Mouse (Mus musculus) liver, embryonic 14.5 days (tissue): ENCODE data around the gene Thap3. TPM values are rescaled to one million over a fixed set of nuclear protein-coding genes. Genes with fewer than 3 reads are reported as not detected.

Source experiments
- ATAC-seq: fragments of 200-750 bp; cut with Nextera tagmentation; 2 replicates; pipeline ENCODE4 v1.8.0; 2017; ENCODE audit warnings: moderate number of reproducible peaks, mild to moderate bottlenecking, moderate library complexity; ENCODE audit not compliant: insufficient read depth
- DNase-seq, 3 experiments: peaks; one replicate each; pipeline ENCODE4 v3.0.0-alpha.2; 2012 to 2013; ENCODE audit warnings: low read depth in 3 of 3, low spot score in 3 of 3
- H3K27ac ChIP-seq: fragments of 300-500 bp; sonication (generic); 2 replicates; pipeline ENCODE4 v1.5.1; 2014; ENCODE audit warnings: moderate library complexity, mild to moderate bottlenecking, control low read depth, inconsistent platforms
- H3K27me3 ChIP-seq: fragments of 300-500 bp; sonication (generic); 2 replicates; pipeline ENCODE4 v1.6.1; 2014; ENCODE audit warnings: mild to moderate bottlenecking, low read length, moderate library complexity; ENCODE audit not compliant: control insufficient read depth, insufficient read depth
- H3K36me3 ChIP-seq: fragments of 300-500 bp; sonication (generic); replicated peaks from 2 replicates; pipeline ENCODE4 v1.6.1; 2014; ENCODE audit warnings: low read depth; ENCODE audit not compliant: control insufficient read depth, insufficient read depth
- H3K4me1 ChIP-seq, 2 experiments: fragments of 200-500 bp in 1 of 2; fragments of 300-500 bp in 1 of 2; sonication (generic) in 1 of 2; replicated peaks; 2 replicates each; pipeline ENCODE4 v1.6.1; 2012 to 2014; ENCODE audit warnings: antibody characterized with exemption in 1 of 2, inconsistent platforms in 1 of 2, low read length in 1 of 2; ENCODE audit not compliant: control insufficient read depth in 2 of 2, insufficient read depth in 2 of 2
- H3K4me2 ChIP-seq: fragments of 300-500 bp; sonication (generic); 2 replicates; pipeline ENCODE4 v1.6.1; 2014; ENCODE audit warnings: low read depth, mild to moderate bottlenecking, control low read depth, moderate library complexity
- H3K4me3 ChIP-seq, 2 experiments: fragments of 200-500 bp in 1 of 2; fragments of 300-500 bp in 1 of 2; sonication (generic) in 1 of 2; 2 replicates each; pipeline ENCODE4 v1.5.1; 2012 to 2014; ENCODE audit warnings: low read depth in 2 of 2, low read length in 2 of 2, mild to moderate bottlenecking in 2 of 2, control low read depth in 1 of 2, inconsistent platforms in 1 of 2, moderate library complexity in 1 of 2; ENCODE audit not compliant: insufficient read depth in 1 of 2
- H3K9ac ChIP-seq: fragments of 300-500 bp; sonication (generic); replicated peaks from 2 replicates; pipeline ENCODE4 v1.6.1; 2014; ENCODE audit warnings: mild to moderate bottlenecking, control low read depth, moderate library complexity
- H3K9me3 ChIP-seq: fragments of 300-500 bp; sonication (generic); 2 replicates; pipeline ENCODE4 v1.6.1; 2016; ENCODE audit warnings: low read length, mixed read lengths; ENCODE audit not compliant: control insufficient read depth
- CTCF ChIP-seq: IDR thresholded peaks from 2 replicates; pipeline ENCODE4 v1.5.1; 2016; ENCODE audit warnings: antibody characterized with exemption, low read depth, control low read depth
- EP300 ChIP-seq: IDR thresholded peaks from 2 replicates; pipeline ENCODE4 v1.6.1; 2016; ENCODE audit warnings: antibody characterized with exemption, low read depth
- WGBS: fragments of 180-500 bp; shearing (Covaris S2); extraction: QIAGEN DNeasy Blood & Tissue Kit; methylation state at CpG from one replicate; pipeline ENCODE4 v1.1.7; 2014; ENCODE audit not compliant: insufficient replicate concordance; 5-methylcytosine and 5-hydroxymethylcytosine counted together
- polyA plus RNA-seq, 2 experiments: library from polyadenylated mRNA; depleted of rRNA in 1 of 2; stranded (reverse) in 1 of 2; unstranded in 1 of 2; fragments of >200 nt; fragmentation: Nextera tagmentation in 1 of 2; extraction: Ambion mirVana in 1 of 2; gene quantifications; 2 replicates each; pipeline versions ENCODE4 v1.2.1 to v1.2.3; 2012 to 2014

Gene Thap3
- polyA plus RNA-seq, 2 experiments: 4.5 to 5.0 TPM

- no peak for ATAC-seq
- no peak overlapping the region for H3K27ac ChIP-seq
- WGBS: 29% methylated on average over 5 of the region's 5 CpGs
Measured at GRCm38 (mm10) chr4:152029087-152029486, 40.3 kb upstream of the Thap3 start.

DNA sequence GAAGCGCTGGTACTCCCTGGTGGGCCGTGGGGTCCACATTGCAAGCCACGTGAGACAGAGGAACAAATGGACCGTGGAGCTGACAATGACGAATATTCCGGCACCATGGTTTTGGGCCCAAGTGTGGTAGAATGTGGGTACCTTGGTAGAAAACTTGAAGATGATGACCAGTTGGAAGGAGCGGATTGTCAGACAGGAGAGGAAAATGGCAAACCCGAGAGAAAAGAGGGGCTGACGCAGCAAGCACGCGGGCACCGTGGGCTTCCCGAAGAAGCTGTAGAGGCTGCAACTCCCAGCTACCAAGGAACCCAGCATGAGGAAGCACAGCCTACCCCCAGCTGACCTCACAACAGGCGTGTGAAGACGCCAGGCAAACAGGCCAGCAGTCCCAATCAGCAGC, 39.7 kb upstream of the Thap3 start:
- ATAC-seq: no peak
- 66% methylated on average over 15 of the region's 15 CpGs for WGBS
- no peak overlapping the region for H3K27ac ChIP-seq
- H3K4me1 ChIP-seq: peaks cover 8% of the 10 kb centered on the region in 2 experiments
- no peaks in the 10 kb centered on the region for H3K27me3 ChIP-seq
- TF ChIP-seq CTCF (no peak), EP300 (no peak)
- no peak for DNase-seq
- H3K9ac ChIP-seq: no peak overlapping the region
- no peaks in the 10 kb centered on the region for H3K36me3 ChIP-seq
- no peak overlapping the region for H3K4me3 ChIP-seq
- H3K9me3 ChIP-seq: no peaks in the 10 kb centered on the region
- peak overlapping the region; percentile 80 for H3K4me2 ChIP-seq

More at GRCm38 (mm10) chr4:152029087-152029486, 40.3 kb upstream of the Thap3 start:
- Histone ChIP-seq H3K9ac (no peak overlapping the region), H3K9me3 (no peaks in the 10 kb centered on the region), H3K4me2 (no peak overlapping the region), H3K27me3 (no peaks in the 10 kb centered on the region), H3K36me3 (no peaks in the 10 kb centered on the region), H3K4me1 (peaks cover 7 to 8% of the 10 kb centered on the region in 2 experiments), H3K4me3 (no peak overlapping the region)
- TF ChIP-seq CTCF (peak; percentile 67), EP300 (no peak)
- DNase-seq: no peak

GRCm38 (mm10) chr4:152027524-152027923, 38.7 kb upstream of the Thap3 start, which contains the start of gene Zbtb48:
Zbtb48 (minus strand) TSS chr4:152027671.
- under 1% methylated on average over 35 of the region's 35 CpGs for WGBS

GRCm38 (mm10) chr4:152026751-152027508, 38.1 kb upstream of the Thap3 start:
- peak; percentile 68 for ATAC-seq
- WGBS: 4% methylated on average over 40 of the region's 41 CpGs
- H3K27ac ChIP-seq: peak overlapping the region; percentile 21
- peak overlapping the region; percentile 74 to 75 for H3K4me3 ChIP-seq
- H3K4me2 ChIP-seq: peak overlapping the region; percentile 80
- H3K27me3 ChIP-seq: no peaks in the 10 kb centered on the region
- peaks cover 8% of the 10 kb centered on the region in 2 experiments for H3K4me1 ChIP-seq
- no peaks in the 10 kb centered on the region for H3K9me3 ChIP-seq
- TF ChIP-seq CTCF (no peak; the same call in 1 of the 2 replicates), EP300 (no peak)
- H3K36me3 ChIP-seq: peaks cover 3% of the 10 kb centered on the region
- peak overlapping the region; percentile 75 for H3K9ac ChIP-seq
- DNase-seq: peak in 1 of 3 experiments; percentile 17

More at GRCm38 (mm10) chr4:152027524-152027923, 38.7 kb upstream of the Thap3 start, which contains the start of gene Zbtb48:
- TF ChIP-seq CTCF: 0 out of 2 replicates have a peak, but pooled peaks have one; percentile 12
- TF ChIP-seq EP300: no peak
- Histone ChIP-seq H3K36me3 (peaks cover 2% of the 10 kb centered on the region), H3K4me3 (peak within 1 kb of the TSS; percentile 74 to 75), H3K27me3 (no peaks in the 10 kb centered on the region), H3K4me1 (peaks cover 8% of the 10 kb centered on the region in 2 experiments), H3K27ac (peak within 1 kb of the TSS; percentile 21), H3K9ac (peak within 1 kb of the TSS; percentile 75), H3K4me2 (peak within 1 kb of the TSS; percentile 80), H3K9me3 (no peaks in the 10 kb centered on the region)
- peak; percentile 96 for ATAC-seq
- DNase-seq: peak; percentile 87 to 96 (median 90)

DNA sequence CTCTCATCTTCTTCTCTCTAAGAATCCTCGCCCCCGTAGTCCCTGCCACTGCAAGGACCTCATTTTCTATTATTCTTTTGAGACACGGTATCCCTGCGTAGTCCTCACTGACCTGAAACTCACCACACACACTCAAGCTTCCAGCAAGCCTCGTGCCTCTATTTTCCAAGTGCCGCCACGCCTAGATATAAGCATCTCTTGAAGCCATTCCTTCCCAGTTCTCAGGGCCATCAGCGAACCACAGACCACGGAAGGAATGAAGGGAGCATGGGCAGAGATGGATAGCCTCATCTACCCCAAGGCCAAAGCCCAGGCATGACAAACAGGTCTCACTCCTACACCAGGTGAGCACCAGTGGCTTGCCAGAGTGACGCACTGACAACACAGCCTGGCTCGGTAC, 35.7 kb upstream of the Thap3 start:
- no peak for ATAC-seq
- TF ChIP-seq EP300 (no peak), CTCF (no peak)

More for the DNA sequence above, 35.7 kb upstream of the Thap3 start:
- Histone ChIP-seq H3K9me3 (no peaks in the 10 kb centered on the region), H3K4me1 (peaks cover 8% of the 10 kb centered on the region in 2 experiments), H3K9ac (no peak overlapping the region), H3K4me3 (no peak overlapping the region), H3K36me3 (peaks cover 5% of the 10 kb centered on the region), H3K27ac (no peak overlapping the region), H3K4me2 (no peak overlapping the region), H3K27me3 (no peaks in the 10 kb centered on the region)
- no peak for DNase-seq
- 77% methylated on average over 11 of the region's 11 CpGs for WGBS
